Mouse (Mus musculus): ENCODE results near the gene Dnttip1.

DNA sequence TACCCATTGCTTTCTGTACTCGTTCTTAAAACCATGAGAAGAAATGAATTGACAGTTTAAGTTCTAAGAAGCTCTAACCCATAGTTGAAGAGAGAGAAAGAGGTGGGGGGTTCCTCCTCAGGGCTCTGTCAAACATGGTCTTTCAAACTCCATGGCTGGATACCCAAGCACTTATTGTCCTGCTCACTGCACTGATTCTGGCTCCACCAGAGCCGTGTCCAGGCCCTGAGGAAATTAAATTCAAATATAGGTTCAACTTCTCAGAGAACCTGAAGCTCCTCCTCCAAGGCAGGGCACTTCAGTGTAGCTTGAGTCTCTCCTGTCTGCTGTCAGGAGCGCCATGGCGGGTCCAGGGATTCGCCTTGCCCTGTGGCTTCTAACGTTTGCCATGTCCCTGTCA, 30.8 kb upstream of the Dnttip1 start, which contains the start of gene Spint5:
- TF ChIP-seq CTCF (IDR thresholded peaks at IDR 0.05; ENCODE audit: low read depth, low read length) = no peak
- TF ChIP-seq POLR2A (IDR thresholded peaks at IDR 0.05; ENCODE audit: borderline replicate concordance, low read depth, low read length) = no peak
